Mouse (Mus musculus) limb, embryonic 14.5 days (tissue): Measurements from ENCODE around the gene Aak1. TPM values are rescaled to one million over a fixed set of nuclear protein-coding genes. Genes with fewer than 3 reads are reported as not detected.

Experiments
- ATAC-seq: fragments of 200-750 bp; cut with Nextera tagmentation; 2 replicates; pipeline ENCODE4 v1.8.0; 2017; ENCODE audit warnings: low read depth, moderate number of reproducible peaks, moderate TSS enrichment; ENCODE audit not compliant: low FRiP score
- DNase-seq: peaks from one replicate; pipeline ENCODE4 v3.0.0-alpha.2; 2015; ENCODE audit warnings: low spot score
- H3K27ac ChIP-seq: fragments of 300-500 bp; sonication (generic); replicated peaks from 2 replicates; pipeline ENCODE4 v1.5.1; 2014; ENCODE audit warnings: low read depth, mild to moderate bottlenecking, low read length, moderate library complexity, mixed read lengths
- H3K27me3 ChIP-seq: fragments of 300-500 bp; sonication (generic); 2 replicates; pipeline ENCODE4 v1.6.1; 2014; ENCODE audit warnings: low read length, mixed read lengths; ENCODE audit not compliant: control insufficient read depth, insufficient read depth
- H3K36me3 ChIP-seq: fragments of 300-500 bp; sonication (generic); 2 replicates; pipeline ENCODE4 v1.6.1; 2014; ENCODE audit warnings: mild to moderate bottlenecking, low read length, moderate library complexity, mixed read lengths; ENCODE audit not compliant: control insufficient read depth, insufficient read depth
- H3K4me1 ChIP-seq: fragments of 300-500 bp; sonication (generic); 2 replicates; pipeline ENCODE4 v1.6.1; 2014; ENCODE audit warnings: antibody characterized with exemption, low read length, mixed read lengths; ENCODE audit not compliant: control insufficient read depth, insufficient read depth
- H3K4me2 ChIP-seq: fragments of 300-500 bp; sonication (generic); replicated peaks from 2 replicates; pipeline ENCODE4 v1.6.1; 2014; ENCODE audit warnings: low read depth, mild to moderate bottlenecking, low read length, moderate library complexity; ENCODE audit not compliant: severe bottlenecking
- H3K4me3 ChIP-seq: fragments of 300-500 bp; sonication (generic); replicated peaks from 2 replicates; pipeline ENCODE4 v1.5.1; 2014; ENCODE audit warnings: low read length
- H3K9ac ChIP-seq: fragments of 300-500 bp; sonication (generic); 2 replicates; pipeline ENCODE4 v1.6.1; 2014; ENCODE audit warnings: mild to moderate bottlenecking, low read depth, low read length, moderate library complexity; ENCODE audit not compliant: severe bottlenecking
- H3K9me3 ChIP-seq: fragments of 300-500 bp; sonication (generic); 2 replicates; pipeline ENCODE4 v1.6.1; 2016; ENCODE audit warnings: low read length; ENCODE audit not compliant: control insufficient read depth
- POLR2A ChIP-seq: fragments of 200-500 bp; IDR thresholded peaks from 2 replicates; pipeline ENCODE4 v1.8.0; 2012; ENCODE audit warnings: inconsistent platforms, mild to moderate bottlenecking, moderate library complexity, borderline replicate concordance; ENCODE audit not compliant: insufficient read depth, insufficient read length; ENCODE audit errors: extremely low read depth
- WGBS: fragments of 180-500 bp; shearing (Covaris S2); extraction: QIAGEN DNeasy Blood & Tissue Kit; methylation state at CpG from one replicate; pipeline ENCODE4 v1.1.7; 2014; 5-methylcytosine and 5-hydroxymethylcytosine counted together
- polyA plus RNA-seq, 2 experiments: library from polyadenylated mRNA; depleted of rRNA in 1 of 2; stranded (reverse) in 1 of 2; unstranded in 1 of 2; fragments of >200 nt; fragmentation: Nextera tagmentation in 1 of 2; extraction: Ambion mirVana in 1 of 2; gene quantifications; 2 replicates each; pipeline versions ENCODE4 v1.2.1 to v1.2.3; 2012 to 2014

Aak1 gene
- polyA plus RNA-seq, 2 experiments, result 19.8 to 24.7 TPM

GRCm38 (mm10) chr6:86967166-86967565 lies 117.8 kb downstream of the Aak1 start:
- WGBS, result 74% methylated on average over 2 of the region's 2 CpGs
- Histone ChIP-seq H3K27me3 (no peaks in the 10 kb centered on the region), H3K27ac (no peak overlapping the region), H3K4me1 (no peaks in the 10 kb centered on the region), H3K4me2 (no peak overlapping the region), H3K9me3 (no peaks in the 10 kb centered on the region), H3K9ac (no peak overlapping the region), H3K4me3 (no peak overlapping the region), H3K36me3 (peaks cover 82% of the 10 kb centered on the region)
- no peak for TF ChIP-seq POLR2A
- ATAC-seq, result no peak
- no peak for DNase-seq

GRCm38 (mm10) chr6:86973956-86974355 lies 124.6 kb downstream of the Aak1 start:
- no peaks in the 10 kb centered on the region for H3K27me3 ChIP-seq
- DNase-seq (no peak), ATAC-seq (no peak)
- H3K4me2 ChIP-seq, result no peak overlapping the region
- 96% methylated on average over 4 of the region's 4 CpGs for WGBS
- peaks cover 50% of the 10 kb centered on the region for H3K36me3 ChIP-seq
- H3K9ac ChIP-seq, result no peak overlapping the region
- H3K4me1 ChIP-seq, result no peaks in the 10 kb centered on the region
- H3K9me3 ChIP-seq, result no peaks in the 10 kb centered on the region
- no peak overlapping the region for H3K4me3 ChIP-seq
- no peak for TF ChIP-seq POLR2A
- no peak overlapping the region for H3K27ac ChIP-seq

GRCm38 (mm10) chr6:86978156-86978908 lies 129.0 kb downstream of the Aak1 start:
- H3K36me3 ChIP-seq, result peaks cover 48% of the 10 kb centered on the region
- DNase-seq (no peak), ATAC-seq (no peak)
- no peaks in the 10 kb centered on the region for H3K27me3 ChIP-seq
- H3K4me2 ChIP-seq, result no peak overlapping the region
- TF ChIP-seq POLR2A, result no peak
- no peak overlapping the region for H3K4me3 ChIP-seq
- no peak overlapping the region for H3K27ac ChIP-seq
- no peaks in the 10 kb centered on the region for H3K9me3 ChIP-seq
- 89% methylated on average over 8 of the region's 8 CpGs for WGBS
- no peaks in the 10 kb centered on the region for H3K4me1 ChIP-seq
- H3K9ac ChIP-seq, result no peak overlapping the region

GRCm38 (mm10) chr6:86978909-86979265 lies 129.6 kb downstream of the Aak1 start:
- Histone ChIP-seq H3K4me2 (no peak overlapping the region), H3K4me3 (no peak overlapping the region), H3K4me1 (no peaks in the 10 kb centered on the region), H3K27ac (no peak overlapping the region), H3K9me3 (no peaks in the 10 kb centered on the region), H3K9ac (no peak overlapping the region), H3K27me3 (no peaks in the 10 kb centered on the region), H3K36me3 (peaks cover 46% of the 10 kb centered on the region)
- ATAC-seq (no peak), DNase-seq (no peak)
- no peak for TF ChIP-seq POLR2A
- WGBS, result 83% methylated on average over 6 of the region's 6 CpGs

- H3K4me1 ChIP-seq, result no peaks in the 10 kb centered on the region
Observed at GRCm38 (mm10) chr6:86981206-86981605, 131.9 kb downstream of the Aak1 start.

More at GRCm38 (mm10) chr6:86981206-86981605, 131.9 kb downstream of the Aak1 start:
- DNase-seq, result no peak
- Histone ChIP-seq H3K4me2 (no peak overlapping the region), H3K9ac (no peak overlapping the region), H3K36me3 (peaks cover 55% of the 10 kb centered on the region), H3K4me3 (no peak overlapping the region), H3K9me3 (no peaks in the 10 kb centered on the region), H3K27ac (no peak overlapping the region), H3K27me3 (no peaks in the 10 kb centered on the region)
- no peak for TF ChIP-seq POLR2A
- no peak for ATAC-seq
- 82% methylated on average over 2 of the region's 2 CpGs for WGBS
